Mouse (Mus musculus): ENCODE measurements around the gene Pou2f3. TPM values are rescaled to one million over a fixed set of nuclear protein-coding genes. Genes with fewer than 3 reads are reported as not detected.
A peak's percentile ranks its signal among the peaks of the same experiment; 100 is the strongest.
"Not testable (repeated sequence)": the region's sequence is repeated elsewhere in the genome, so short reads cannot be mapped to it uniquely, and the experiment has no call there.

The Pou2f3 gene
- polyA plus RNA-seq, 1 experiment from 2014 or later = 0.10 TPM

DNA sequence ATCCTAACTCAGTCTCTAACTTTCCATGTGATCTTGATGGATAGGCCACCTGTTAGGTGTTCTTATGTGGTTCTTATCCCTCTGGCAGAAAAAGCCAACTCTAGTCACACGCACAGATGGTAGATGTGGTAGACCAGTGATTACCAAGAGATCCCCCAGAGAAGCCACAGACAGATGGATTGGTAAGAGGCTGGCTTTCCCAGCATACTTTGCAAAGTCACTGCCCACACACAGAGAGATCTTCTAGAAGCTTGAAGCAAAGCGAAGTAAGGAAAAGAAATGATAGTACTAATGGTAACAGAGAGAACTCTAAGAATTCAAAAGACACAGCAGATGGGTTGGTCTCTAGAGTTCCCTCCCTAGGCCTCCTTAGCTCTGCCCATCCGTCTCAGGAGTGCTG is 60.7 kb downstream of the Pou2f3 start:
- DNase-seq (ENCODE audit: low spot score) = no peak
- Histone ChIP-seq H3K27ac (no peak overlapping the region), H3K27me3 (ENCODE audit: insufficient read depth, poor library complexity, severe bottlenecking) (peaks cover 13% of the 10 kb centered on the region), H3K4me3 (no peak overlapping the region), H3K36me3 (no peaks in the 10 kb centered on the region), H3K4me1 (peaks cover 15% of the 10 kb centered on the region), H3K9me3 (no peaks in the 10 kb centered on the region)
- 69% methylated on average over 3 of the region's 3 CpGs for WGBS

DNA sequence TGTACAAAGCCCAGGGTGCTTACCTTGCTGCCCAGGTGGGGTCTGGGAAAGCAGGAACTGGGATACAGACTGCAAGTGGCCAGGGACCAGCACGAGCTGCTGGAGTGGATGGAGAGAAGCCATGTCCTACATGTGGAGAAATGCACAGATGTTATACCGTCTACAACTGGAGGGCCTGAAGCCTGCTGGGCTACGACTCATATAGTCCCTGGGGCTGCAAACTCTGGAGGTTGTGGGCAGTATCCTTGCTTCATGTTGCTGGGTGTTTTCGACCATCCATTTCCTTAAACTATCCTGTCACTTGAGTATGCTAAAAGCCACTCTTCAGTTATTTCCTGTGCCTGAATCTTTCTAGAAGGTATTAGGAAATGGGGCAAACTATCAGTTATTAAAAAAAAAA is 65.0 kb downstream of the Pou2f3 start:
- no peak overlapping the region for H3K27ac ChIP-seq
- WGBS = 80% methylated on average over 4 of the region's 4 CpGs
- H3K4me1 ChIP-seq = peaks cover 13% of the 10 kb centered on the region
- no peaks in the 10 kb centered on the region for H3K9me3 ChIP-seq
- H3K36me3 ChIP-seq = no peaks in the 10 kb centered on the region
- H3K4me3 ChIP-seq = no peak overlapping the region
- no peak for DNase-seq (ENCODE audit: low spot score)
- peaks cover 19% of the 10 kb centered on the region for H3K27me3 ChIP-seq (ENCODE audit: insufficient read depth, poor library complexity, severe bottlenecking)

DNA sequence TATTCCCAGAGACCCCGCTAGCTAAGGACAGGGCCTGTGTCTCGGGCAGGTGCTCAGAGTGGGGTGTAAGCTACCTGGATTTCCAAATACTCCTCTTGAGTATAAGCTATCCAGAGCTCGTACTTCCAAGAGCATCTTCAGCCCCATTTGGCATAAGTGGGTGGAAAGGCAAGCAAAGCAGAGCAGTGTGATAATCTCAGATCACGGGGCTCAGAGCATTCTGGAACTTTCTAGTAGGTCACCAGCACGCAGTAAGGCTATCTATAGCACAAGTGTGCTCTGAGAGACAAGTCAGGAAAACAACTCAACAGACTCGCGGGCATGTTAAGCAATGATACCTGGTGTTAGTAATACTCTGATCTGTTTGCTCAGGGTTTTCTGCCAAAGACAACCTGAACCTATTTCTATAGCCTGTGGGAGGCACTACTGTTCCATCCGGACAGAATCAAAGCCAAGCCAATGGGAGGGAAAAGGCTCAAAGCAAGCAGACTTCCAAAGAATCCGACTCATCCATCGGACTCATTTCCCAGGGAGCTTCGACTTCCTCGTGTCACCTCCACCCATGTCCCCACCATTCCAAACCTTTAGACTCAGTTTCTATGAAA is 65.9 kb downstream of the Pou2f3 start:
- WGBS = 52% methylated on average over 12 of the region's 12 CpGs
- H3K4me3 ChIP-seq = no peak overlapping the region
- DNase-seq (ENCODE audit: low spot score) = no peak
- 0 out of 2 replicates have a peak, but pooled peaks cover 5% of the 10 kb centered on the region for H3K4me1 ChIP-seq
- no peaks in the 10 kb centered on the region for H3K36me3 ChIP-seq
- no peak overlapping the region for H3K27ac ChIP-seq
- peaks cover 28% of the 10 kb centered on the region for H3K27me3 ChIP-seq (ENCODE audit: insufficient read depth, poor library complexity, severe bottlenecking)
- H3K9me3 ChIP-seq = no peaks in the 10 kb centered on the region

DNA sequence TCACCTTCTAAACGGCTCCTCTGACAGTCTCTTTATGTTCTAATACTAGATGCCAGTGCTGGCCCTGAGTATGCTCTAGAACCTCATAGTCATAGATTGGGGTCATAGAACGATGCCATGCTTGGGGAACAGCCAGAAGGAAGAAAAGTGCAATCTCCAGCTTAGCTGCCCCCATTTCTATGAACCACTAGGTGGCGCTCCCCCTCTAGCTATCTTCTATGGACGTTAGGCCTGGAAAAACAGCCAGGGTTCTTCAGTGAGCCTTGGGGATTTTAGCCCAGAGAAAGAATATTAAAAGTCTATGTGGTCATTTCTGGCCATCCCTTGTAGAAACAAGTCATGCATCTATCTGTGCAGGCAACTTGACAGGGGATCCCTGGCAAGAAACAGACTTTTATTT is 68.3 kb downstream of the Pou2f3 start:
- Histone ChIP-seq H3K4me1 (0 out of 2 replicates have a peak, but pooled peaks cover 5% of the 10 kb centered on the region), H3K4me3 (no peak overlapping the region), H3K27ac (no peak overlapping the region), H3K27me3 (ENCODE audit: insufficient read depth, poor library complexity, severe bottlenecking) (peaks cover 34% of the 10 kb centered on the region), H3K36me3 (no peaks in the 10 kb centered on the region), H3K9me3 (no peaks in the 10 kb centered on the region)
- 8% methylated on average over 4 of the region's 4 CpGs for WGBS
- DNase-seq (ENCODE audit: low spot score) = no peak

DNA sequence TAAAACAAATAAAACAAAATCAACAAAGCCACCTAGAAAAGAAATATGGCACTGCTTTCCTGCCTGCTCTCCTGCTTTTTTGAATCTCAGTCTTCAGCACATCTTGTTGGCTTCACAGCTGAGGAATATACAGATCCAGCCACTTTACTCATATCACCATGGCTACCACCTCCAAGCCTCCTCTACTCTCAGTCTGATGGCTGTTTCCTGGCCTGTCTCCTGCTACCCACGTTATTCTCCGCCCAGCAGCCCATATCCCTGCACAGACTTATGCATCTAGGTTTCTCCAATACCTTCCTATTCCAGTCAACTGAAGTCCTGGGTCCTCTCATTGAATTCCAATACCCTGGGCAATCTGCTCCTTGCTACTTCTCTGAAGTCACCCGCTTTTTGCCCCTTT is 76.6 kb downstream of the Pou2f3 start:
- Histone ChIP-seq H3K36me3 (no peaks in the 10 kb centered on the region), H3K27me3 (ENCODE audit: insufficient read depth, poor library complexity, severe bottlenecking) (peaks cover 6% of the 10 kb centered on the region; the same call in 1 of the 2 replicates), H3K9me3 (no peaks in the 10 kb centered on the region), H3K4me3 (no peak overlapping the region), H3K4me1 (peaks cover 22% of the 10 kb centered on the region), H3K27ac (no peak overlapping the region)
- DNase-seq (ENCODE audit: low spot score) = no peak
- 74% methylated on average over 3 of the region's 3 CpGs for WGBS

DNA sequence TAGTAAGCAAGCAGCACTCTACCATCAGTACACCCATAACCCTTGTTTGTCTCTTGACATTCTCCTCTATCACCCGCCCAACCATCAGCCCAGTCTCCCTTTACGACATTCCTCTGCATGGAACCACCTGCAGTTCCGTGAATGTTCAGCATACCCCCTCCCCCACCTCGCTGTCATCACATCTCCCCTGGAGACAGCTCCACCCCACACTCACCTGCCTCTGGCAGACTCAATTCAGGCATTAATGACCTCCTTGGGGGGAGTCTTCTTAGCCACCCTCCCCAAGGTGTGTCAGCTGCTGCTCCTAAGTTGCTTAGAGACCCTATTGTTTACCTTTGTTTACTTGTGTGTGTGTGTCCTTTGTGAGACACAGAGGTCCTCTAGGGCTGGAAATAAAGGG is 77.8 kb downstream of the Pou2f3 start:
- H3K9me3 ChIP-seq = no peaks in the 10 kb centered on the region
- 28% methylated on average over 4 of the region's 4 CpGs for WGBS
- H3K4me1 ChIP-seq = peaks cover 22% of the 10 kb centered on the region
- H3K27ac ChIP-seq = no peak overlapping the region
- H3K4me3 ChIP-seq = no peak overlapping the region
- H3K27me3 ChIP-seq (ENCODE audit: insufficient read depth, poor library complexity, severe bottlenecking) = no peaks in the 10 kb centered on the region
- no peak for DNase-seq (ENCODE audit: low spot score)
- H3K36me3 ChIP-seq = no peaks in the 10 kb centered on the region

DNA sequence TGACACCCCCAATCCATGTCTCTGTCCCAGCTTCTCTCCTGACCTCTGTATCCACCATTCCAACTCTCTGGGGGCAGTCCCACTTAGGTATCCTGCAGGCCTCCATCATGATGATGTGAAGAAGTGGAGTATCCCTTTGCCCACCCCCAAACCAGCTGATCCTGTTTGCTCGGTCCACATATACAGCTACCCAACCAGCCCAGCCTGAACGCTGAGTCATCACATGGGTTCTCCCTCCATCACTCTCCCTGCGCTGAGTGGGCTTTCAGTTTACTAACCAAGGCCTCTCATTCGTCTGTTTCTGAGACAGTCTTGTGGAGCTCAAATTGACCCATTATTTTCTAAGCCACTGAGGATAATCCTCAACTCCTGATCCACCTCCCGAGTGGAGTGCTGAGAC is 78.2 kb downstream of the Pou2f3 start:
- Histone ChIP-seq H3K27ac (no peak overlapping the region), H3K4me1 (peaks cover 22% of the 10 kb centered on the region), H3K36me3 (no peaks in the 10 kb centered on the region), H3K9me3 (no peaks in the 10 kb centered on the region), H3K4me3 (no peak overlapping the region), H3K27me3 (ENCODE audit: insufficient read depth, poor library complexity, severe bottlenecking) (no peaks in the 10 kb centered on the region)
- 69% methylated on average over 5 of the region's 5 CpGs for WGBS
- no peak for DNase-seq (ENCODE audit: low spot score)

DNA sequence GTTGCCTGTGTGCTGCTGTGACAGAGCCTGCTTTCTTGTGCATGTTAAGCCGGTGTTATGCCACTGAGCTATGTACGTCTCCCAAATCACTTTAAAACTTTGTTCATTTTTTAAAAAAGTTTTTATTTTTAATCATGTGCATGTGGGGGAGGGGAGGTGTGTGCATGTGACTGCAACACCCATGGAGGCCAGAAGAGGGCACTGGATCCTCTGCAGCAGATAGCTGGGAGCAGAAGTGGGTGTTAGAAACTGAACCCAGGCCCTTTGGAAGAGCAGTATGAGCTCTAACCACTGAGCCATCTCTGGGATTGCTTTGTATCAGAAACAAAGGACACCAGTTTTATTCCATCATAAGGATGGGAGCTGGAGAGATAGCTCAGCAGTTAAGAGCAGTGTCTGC is 79.5 kb downstream of the Pou2f3 start:
- no peaks in the 10 kb centered on the region for H3K9me3 ChIP-seq
- WGBS = 89% methylated on average over 2 of the region's 2 CpGs
- peaks cover 22% of the 10 kb centered on the region for H3K4me1 ChIP-seq
- 0 out of 2 replicates have a peak, but pooled peaks cover 4% of the 10 kb centered on the region for H3K27me3 ChIP-seq (ENCODE audit: insufficient read depth, poor library complexity, severe bottlenecking)
- no peak overlapping the region for H3K27ac ChIP-seq
- no peak for DNase-seq (ENCODE audit: low spot score)
- no peaks in the 10 kb centered on the region for H3K36me3 ChIP-seq
- no peak overlapping the region for H3K4me3 ChIP-seq

DNA sequence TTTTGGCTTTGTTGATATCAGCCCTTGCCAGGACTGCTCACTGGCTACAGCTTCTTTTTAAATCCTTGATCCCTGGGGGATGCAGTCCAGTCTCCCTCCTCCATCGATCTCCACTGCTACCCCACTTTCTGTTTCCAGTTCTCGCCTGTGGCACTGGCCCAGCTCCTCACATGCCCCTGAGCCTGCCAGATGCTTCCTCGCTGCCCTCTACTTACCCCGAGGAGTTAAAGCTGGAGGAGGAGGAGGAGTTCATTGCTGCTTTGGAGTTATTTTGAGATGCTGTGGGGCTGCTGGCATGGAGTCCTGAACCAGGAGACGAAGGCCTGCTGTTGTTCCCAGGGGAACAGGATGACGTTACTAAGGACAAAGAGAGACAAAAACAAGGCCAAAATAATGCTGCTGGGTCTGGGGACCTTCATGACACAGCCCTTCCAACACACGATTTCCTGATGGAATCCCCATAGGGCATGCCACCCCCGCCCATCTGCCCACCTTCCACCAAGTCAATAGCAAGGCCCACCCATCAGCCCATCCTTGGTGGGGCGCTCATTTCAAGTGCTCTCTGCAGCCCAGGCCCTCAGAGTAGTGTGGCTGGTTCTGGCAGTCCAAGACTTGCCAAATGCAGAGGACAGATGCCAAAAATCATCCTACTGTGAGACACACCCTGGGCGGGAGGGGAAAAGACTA is 82.9 kb downstream of the Pou2f3 start:
- H3K4me1 ChIP-seq = peaks cover 18% of the 10 kb centered on the region
- no peaks in the 10 kb centered on the region for H3K9me3 ChIP-seq
- no peak for DNase-seq (ENCODE audit: low spot score)
- H3K27ac ChIP-seq = no peak overlapping the region
- H3K36me3 ChIP-seq = no peaks in the 10 kb centered on the region
- 62% methylated on average over 10 of the region's 10 CpGs for WGBS
- 0 out of 2 replicates have a peak, but pooled peaks cover 4% of the 10 kb centered on the region for H3K27me3 ChIP-seq (ENCODE audit: insufficient read depth, poor library complexity, severe bottlenecking)
- H3K4me3 ChIP-seq = no peak overlapping the region

DNA sequence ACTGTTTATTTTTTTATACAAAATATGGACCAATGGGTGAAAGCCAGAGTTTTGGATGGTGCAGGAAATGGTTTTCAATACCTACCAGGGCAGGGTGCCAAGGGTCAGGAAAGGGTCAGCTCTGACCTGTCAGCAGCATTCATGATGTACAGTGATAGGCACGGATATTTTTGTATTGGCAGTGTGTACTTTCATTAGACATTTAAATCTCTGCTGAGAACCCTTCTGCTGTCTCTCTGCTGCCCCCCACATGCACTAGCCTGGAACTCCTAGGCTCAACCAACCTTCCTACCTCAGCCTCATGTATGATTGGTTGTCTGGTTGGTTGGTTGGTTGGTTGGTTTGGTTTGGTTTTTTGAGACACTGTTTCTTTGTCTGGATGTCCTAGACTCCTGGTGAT is 87.8 kb downstream of the Pou2f3 start:
- 39% methylated on average over 1 of the region's 1 CpGs for WGBS
- Histone ChIP-seq H3K36me3 (no peaks in the 10 kb centered on the region), H3K9me3 (no peaks in the 10 kb centered on the region), H3K4me1 (peaks cover 2% of the 10 kb centered on the region; the same call in 1 of the 2 replicates), H3K27ac (no peak overlapping the region), H3K4me3 (no peak overlapping the region), H3K27me3 (ENCODE audit: insufficient read depth, poor library complexity, severe bottlenecking) (0 out of 2 replicates have a peak, but pooled peaks cover 4% of the 10 kb centered on the region)
- no peak for DNase-seq (ENCODE audit: low spot score)

DNA sequence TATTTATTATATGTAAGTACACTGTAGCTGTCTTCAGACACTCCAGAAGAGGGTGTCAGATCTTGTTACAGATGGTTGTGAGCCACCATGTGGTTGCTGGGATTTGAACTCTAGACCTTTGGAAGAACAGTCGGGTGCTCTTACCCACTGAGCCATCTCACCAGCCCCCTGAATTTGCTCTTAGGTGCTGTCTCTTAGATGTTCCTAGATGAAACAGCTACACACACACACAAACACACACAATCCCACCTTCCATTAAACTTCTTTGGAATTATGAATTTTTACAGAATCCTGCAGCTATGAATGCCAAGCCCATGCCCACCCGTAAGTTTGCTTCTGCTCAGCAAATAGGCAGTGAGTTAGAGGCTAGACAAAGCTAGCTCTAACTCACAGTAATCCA is 88.2 kb downstream of the Pou2f3 start:
- H3K36me3 ChIP-seq; DNase-seq (ENCODE audit: low spot score); H3K27me3 ChIP-seq (ENCODE audit: insufficient read depth, poor library complexity, severe bottlenecking); H3K4me3 ChIP-seq; H3K9me3 ChIP-seq; H3K27ac ChIP-seq; H3K4me1 ChIP-seq: not testable (repeated sequence)
- WGBS = 87% methylated on average over 2 of the region's 2 CpGs

DNA sequence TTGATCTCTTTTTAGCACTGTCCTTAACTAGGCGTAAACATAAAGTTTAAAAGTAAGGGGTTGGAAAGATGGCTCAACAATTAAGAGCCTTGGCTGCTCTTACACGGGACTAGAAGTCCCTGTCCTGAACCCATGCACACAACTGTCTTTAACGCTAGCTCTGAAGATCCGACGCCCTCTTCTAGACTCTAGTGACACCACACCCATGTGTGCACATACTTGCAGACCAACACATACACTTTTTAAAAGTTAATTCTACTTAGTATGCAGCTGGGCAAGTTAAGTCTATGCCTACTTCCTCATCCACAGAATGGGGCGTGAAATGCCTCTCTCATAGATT is 93.2 kb downstream of the Pou2f3 start:
- H3K4me1 ChIP-seq = peaks cover 10% of the 10 kb centered on the region
- no peaks in the 10 kb centered on the region for H3K9me3 ChIP-seq
- H3K27ac ChIP-seq = no peak overlapping the region
- WGBS = 82% methylated on average over 6 of the region's 6 CpGs
- H3K27me3 ChIP-seq (ENCODE audit: insufficient read depth, poor library complexity, severe bottlenecking) = no peaks in the 10 kb centered on the region
- DNase-seq (ENCODE audit: low spot score) = peak; percentile 54
- H3K36me3 ChIP-seq = no peaks in the 10 kb centered on the region
- no peak overlapping the region for H3K4me3 ChIP-seq

DNA sequence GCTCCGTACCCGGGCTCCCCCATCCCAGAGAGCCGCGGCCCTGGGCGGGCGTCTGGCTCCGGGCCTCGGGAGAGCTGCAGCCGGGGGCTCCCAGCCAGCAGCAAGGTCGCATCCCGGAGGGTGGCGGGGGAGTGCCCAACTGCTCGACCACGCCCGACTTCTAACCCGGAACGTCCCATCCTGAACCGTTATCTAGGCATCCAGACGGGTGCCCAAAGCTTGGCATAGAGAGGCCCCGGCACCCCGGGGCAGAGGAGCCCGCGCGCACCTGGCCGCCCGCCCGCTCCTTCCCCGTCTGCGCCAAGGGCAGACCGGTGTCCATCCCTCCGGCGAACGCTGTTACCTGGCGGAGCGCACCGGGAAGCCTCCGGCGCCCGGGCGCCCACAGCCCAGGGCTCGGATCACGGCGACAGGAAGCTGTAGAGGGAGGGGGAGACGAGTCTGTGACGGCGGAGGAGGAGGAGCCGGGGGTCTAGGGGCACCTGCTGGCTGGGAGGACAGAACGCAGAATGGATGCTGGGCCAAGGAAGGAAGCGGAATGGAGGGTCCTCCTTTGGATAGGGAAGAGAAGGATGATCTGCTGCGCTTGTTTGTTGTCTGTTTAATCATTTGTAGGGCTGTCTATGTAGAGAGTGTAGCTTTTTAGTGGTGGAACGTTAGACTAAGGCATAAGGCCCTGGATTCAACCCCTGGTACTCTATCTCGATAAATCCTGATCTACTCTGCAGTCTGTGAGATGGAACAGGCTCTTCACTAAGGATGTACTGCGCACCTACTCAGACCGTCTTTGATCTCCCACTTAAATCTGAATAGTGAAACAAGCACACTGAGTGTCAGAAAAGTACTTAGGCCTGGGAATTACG is 93.8 kb downstream of the Pou2f3 start, which contains the start of gene Tmem136:
TSS of gene Tmem136 (minus strand) at position 437 of the 863 bp plus-strand sequence.
- peak; percentile 90 for DNase-seq (ENCODE audit: low spot score)
- H3K27ac ChIP-seq = peak within 1 kb of the TSS; percentile 90
- peaks cover 10% of the 10 kb centered on the region for H3K4me1 ChIP-seq
- WGBS = 4% methylated on average over 55 of the region's 55 CpGs
- H3K36me3 ChIP-seq = peaks cover 3% of the 10 kb centered on the region
- no peaks in the 10 kb centered on the region for H3K9me3 ChIP-seq
- H3K4me3 ChIP-seq = peak within 1 kb of the TSS; percentile 88
- no peaks in the 10 kb centered on the region for H3K27me3 ChIP-seq (ENCODE audit: insufficient read depth, poor library complexity, severe bottlenecking)

Measured in heart, embryonic 10.5 days (tissue).